In the genomic region with DNA sequence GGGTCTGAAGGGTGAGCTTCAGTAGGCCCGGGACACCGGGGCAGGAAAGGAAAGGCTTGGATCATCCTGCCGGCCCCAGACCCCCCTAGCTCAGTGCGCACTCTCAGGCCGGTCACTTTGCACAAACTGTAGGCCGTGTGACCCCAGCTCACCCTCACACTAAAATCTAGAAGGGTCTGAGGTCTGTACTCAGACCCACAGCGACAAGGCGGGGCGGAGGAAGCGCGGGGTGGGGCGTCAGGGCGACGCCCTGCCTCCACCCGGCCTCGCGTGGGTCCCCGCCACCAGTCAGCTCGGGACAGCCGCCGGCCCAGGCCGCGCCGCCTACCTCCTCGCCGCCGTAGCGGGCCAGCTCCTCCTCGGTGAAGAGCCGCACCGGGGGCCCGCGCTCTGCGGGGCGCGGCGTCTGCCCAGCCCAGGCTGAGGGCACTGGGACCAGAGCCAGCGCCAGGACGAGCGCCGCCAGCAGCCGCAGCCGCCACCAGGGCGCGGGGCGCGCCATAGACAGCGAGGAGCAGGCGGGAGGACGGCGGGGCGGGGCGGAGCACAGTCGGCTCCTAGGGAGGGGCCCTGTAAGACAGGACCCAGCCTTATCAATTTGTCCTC, we compare ENCODE assay signal across 8 mouse cellular contexts. TPM values are rescaled to one million over a fixed set of nuclear protein-coding genes. Genes with fewer than 3 reads are reported as not detected.
A peak's percentile ranks its signal among the peaks of the same experiment; 100 is the strongest.
DNase-seq lines count a peak whose midpoint lies in the region; ATAC-seq lines count a peak whose summit lies in the region.

A gene (minus strand): TSS at position 604 of the 606 bp plus-strand sequence.

- ATAC-seq in intestine, embryonic 16.5 days: peak; percentile 96
- peak; percentile 87 for ATAC-seq in limb, embryonic 11.5 days (ENCODE audit: insufficient number of reproducible peaks, low FRiP score, low TSS enrichment, low read depth)
- ATAC-seq in midbrain, embryonic 12.5 days (ENCODE audit: low FRiP score, low read depth): peak; percentile 91

- H3K4me3 ChIP-seq in embryonic facial prominence, embryonic 10.5 days: peak within 1 kb of the TSS; percentile 91
- H3K4me3 ChIP-seq in intestine, embryonic 16.5 days (ENCODE audit: low read length): peak within 1 kb of the TSS; percentile 77
- peak within 1 kb of the TSS; percentile 74 for H3K4me3 ChIP-seq in limb, embryonic 11.5 days (ENCODE audit: low read depth, low read length)
- H3K4me3 ChIP-seq in midbrain, embryonic 12.5 days: peak within 1 kb of the TSS; percentile 58

- H3K36me3 ChIP-seq in embryonic facial prominence, embryonic 10.5 days (replicated peaks): no peaks in the 10 kb centered on the region
- no peaks in the 10 kb centered on the region for H3K36me3 ChIP-seq in intestine, embryonic 16.5 days (ENCODE audit: control insufficient read depth, insufficient read depth, low read length)
- H3K36me3 ChIP-seq in limb, embryonic 11.5 days (ENCODE audit: control insufficient read depth, insufficient read depth, low read length): no peaks in the 10 kb centered on the region
- H3K36me3 ChIP-seq in midbrain, embryonic 12.5 days: no peaks in the 10 kb centered on the region

- peaks cover 20% of the 10 kb centered on the region for H3K4me1 ChIP-seq in embryonic facial prominence, embryonic 10.5 days
- H3K4me1 ChIP-seq in intestine, embryonic 16.5 days (ENCODE audit: control insufficient read depth, insufficient read depth, low read length): peaks cover 9% of the 10 kb centered on the region
- peaks cover 4% of the 10 kb centered on the region; the same call in 1 of the 2 replicates for H3K4me1 ChIP-seq in limb, embryonic 11.5 days (ENCODE audit: control insufficient read depth, insufficient read depth, low read length)
- H3K4me1 ChIP-seq in midbrain, embryonic 12.5 days: 0 out of 2 replicates have a peak, but pooled peaks cover 11% of the 10 kb centered on the region

- under 1% methylated on average over 54 of the region's 54 CpGs for WGBS in embryonic facial prominence, embryonic 10.5 days
- under 1% methylated on average over 54 of the region's 54 CpGs for WGBS in intestine, embryonic 16.5 days
- WGBS in limb, embryonic 11.5 days: under 1% methylated on average over 52 of the region's 54 CpGs
- WGBS in midbrain, embryonic 12.5 days: 1% methylated on average over 53 of the region's 54 CpGs

- DNase-seq in left cerebral cortex, adult 18-20 months (ENCODE audit: low spot score in 2 of 2): peak; percentile 60 to 76
- no peak for DNase-seq in left cerebral cortex, adult 11 months (ENCODE audit: low spot score)
- peak; percentile 81 for DNase-seq in embryonic facial prominence, embryonic 10.5 days (ENCODE audit: low spot score)
- DNase-seq in gonadal fat pad, adult 2 months (ENCODE audit: low read depth): no peak
- DNase-seq in limb, embryonic 11.5 days (ENCODE audit: low spot score): peak; percentile 74
- peak; percentile 69 to 79 for DNase-seq in spleen, adult 18-20 months

- H3K9ac ChIP-seq in intestine, embryonic 16.5 days (ENCODE audit: low read depth, low read length): peak within 1 kb of the TSS; percentile 91
- H3K9ac ChIP-seq in limb, embryonic 11.5 days (ENCODE audit: low read length): peak within 1 kb of the TSS; percentile 92
- peak within 1 kb of the TSS; percentile 80 for H3K9ac ChIP-seq in midbrain, embryonic 12.5 days (replicated peaks)

- peaks cover 3% of the 10 kb centered on the region; the same call in 1 of the 2 replicates for H3K27me3 ChIP-seq in embryonic facial prominence, embryonic 10.5 days (replicated peaks; ENCODE audit: low read depth, poor library complexity, severe bottlenecking)
- no peaks in the 10 kb centered on the region for H3K27me3 ChIP-seq in intestine, embryonic 16.5 days (replicated peaks; ENCODE audit: control insufficient read depth, insufficient read depth, low read length)
- no peaks in the 10 kb centered on the region for H3K27me3 ChIP-seq in limb, embryonic 11.5 days (ENCODE audit: control insufficient read depth, insufficient read depth, low read length)
- no peaks in the 10 kb centered on the region for H3K27me3 ChIP-seq in midbrain, embryonic 12.5 days

- H3K9me3 ChIP-seq in embryonic facial prominence, embryonic 10.5 days: no peaks in the 10 kb centered on the region
- no peaks in the 10 kb centered on the region for H3K9me3 ChIP-seq in intestine, embryonic 16.5 days (ENCODE audit: control insufficient read depth, low read length)
- H3K9me3 ChIP-seq in limb, embryonic 11.5 days (ENCODE audit: control insufficient read depth, low read length): no peaks in the 10 kb centered on the region
- no peaks in the 10 kb centered on the region for H3K9me3 ChIP-seq in midbrain, embryonic 12.5 days

- peak within 1 kb of the TSS; percentile 96 for H3K27ac ChIP-seq in embryonic facial prominence, embryonic 10.5 days (replicated peaks)
- H3K27ac ChIP-seq in intestine, embryonic 16.5 days (ENCODE audit: low read length): peak within 1 kb of the TSS; percentile 80
- peak within 1 kb of the TSS; percentile 62 for H3K27ac ChIP-seq in limb, embryonic 11.5 days (replicated peaks; ENCODE audit: low read depth, low read length)
- peak within 1 kb of the TSS; percentile 16; the same call in 1 of the 2 replicates for H3K27ac ChIP-seq in midbrain, embryonic 12.5 days (replicated peaks)

- H3K4me2 ChIP-seq in intestine, embryonic 16.5 days (ENCODE audit: low read depth, low read length): peak within 1 kb of the TSS; percentile 60
- H3K4me2 ChIP-seq in limb, embryonic 11.5 days (ENCODE audit: low read depth, severe bottlenecking): peak within 1 kb of the TSS; percentile 74
- peak within 1 kb of the TSS; percentile 69 for H3K4me2 ChIP-seq in midbrain, embryonic 12.5 days (replicated peaks)

RNA-seq across cellular contexts. Expression of the gene that starts here (rescaled TPM):
- total RNA-seq in left cerebral cortex, adult 18-20 months (2021): 10 to 100 TPM; 76.1 to 80.3 TPM
- 42.8 and 48.6 TPM in 2 replicates for polyA plus RNA-seq in embryonic facial prominence, embryonic 10.5 days (2016; fragmentation: Nextera tagmentation; extraction: Ambion mirVana)
- 129 and 145 TPM in 2 replicates for polyA plus RNA-seq in gonadal fat pad, adult 2 months (2012; rRNA removed)
- polyA plus RNA-seq in intestine, embryonic 16.5 days (2015; fragmentation: Nextera tagmentation; extraction: Ambion mirVana): 83.3 and 88.7 TPM in 2 replicates
- 60.1 and 65.9 TPM in 2 replicates for polyA plus RNA-seq in limb, embryonic 11.5 days (2014; fragmentation: Nextera tagmentation; extraction: Ambion mirVana)
- polyA plus RNA-seq in midbrain, embryonic 12.5 days (2016; fragmentation: Nextera tagmentation; extraction: Ambion mirVana): 77.4 and 77.6 TPM in 2 replicates

Comparison
In these comparisons a context has a peak if more than half of its experiments do, and no peak if none do; other contexts are left out.
1. DNase-seq: peak in left cerebral cortex, adult 18-20 months (2 of 2), embryonic facial prominence, embryonic 10.5 days (single experiment), limb, embryonic 11.5 days (single experiment) and spleen, adult 18-20 months (2 of 2); none in left cerebral cortex, adult 11 months (single experiment) and gonadal fat pad, adult 2 months (single experiment).
2. H3K27ac ChIP-seq: peak in every context shown above with its lines; median percentile 96 in embryonic facial prominence, embryonic 10.5 days; 80 in intestine, embryonic 16.5 days; 62 in limb, embryonic 11.5 days; 16 in midbrain, embryonic 12.5 days.
3. Peak in every context shown above with its lines, with median percentiles within 50 percentile points of each other: H3K4me3 ChIP-seq, ATAC-seq, H3K4me2 ChIP-seq and H3K9ac ChIP-seq.